Mouse (Mus musculus) spleen, adult 2 months (tissue): Measurements from ENCODE around the gene Ccdc175.

Experiments used
- CTCF ChIP-seq: fragments of 200-500 bp; IDR thresholded peaks from 2 replicates; pipeline ENCODE4 v1.5.1; 2011; ENCODE audit warnings: mild to moderate bottlenecking, inconsistent platforms; ENCODE audit not compliant: insufficient read depth, insufficient read length, insufficient replicate concordance; ENCODE audit errors: extremely low read depth
- POLR2A ChIP-seq: fragments of 200-500 bp; IDR thresholded peaks from 2 replicates; pipeline ENCODE4 v1.6.1; 2011; ENCODE audit warnings: low read depth, low read length, inconsistent platforms

DNA sequence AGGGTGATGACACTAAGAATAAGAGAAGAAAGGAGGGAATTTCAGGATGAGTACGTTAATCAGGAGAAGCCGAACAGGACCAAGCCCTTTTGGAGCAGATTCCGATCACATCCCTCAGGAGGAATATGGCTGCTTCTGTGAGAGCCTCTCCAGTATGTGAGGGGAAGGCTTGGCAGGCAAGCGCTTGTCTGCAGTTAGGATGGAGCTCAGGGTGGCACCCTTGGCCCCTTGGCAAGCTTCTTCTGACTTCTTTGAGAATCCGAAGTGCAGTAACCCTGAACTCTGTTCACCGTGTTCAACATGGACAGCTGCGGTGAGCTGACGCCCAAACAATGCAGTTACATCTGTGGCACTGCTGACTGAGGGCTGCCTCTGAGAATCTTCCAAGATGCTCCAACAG is 87.9 kb downstream of the Ccdc175 start:
- no peak for TF ChIP-seq POLR2A
- no peak for TF ChIP-seq CTCF
